Mouse (Mus musculus): ENCODE results near the gene Itga3. TPM values are rescaled to one million over a fixed set of nuclear protein-coding genes. Genes with fewer than 3 reads are reported as not detected.

The Itga3 gene
- polyA plus RNA-seq (2012; fragmentation: generic; extraction: Trizol): 51.1 TPM
- long read RNA-seq, experiment 1, full-length matches to known transcripts: 3 of 26 reads
- long read RNA-seq, experiment 1, partial matches to known transcripts: 8 of 26 reads
- long read RNA-seq, experiment 1, other reads (novel, unspliced or antisense): 15 of 26 reads
- long read RNA-seq, experiment 2, full-length matches to known transcripts: 185 of 265 reads
- long read RNA-seq, experiment 2, partial matches to known transcripts: 59 of 265 reads
- long read RNA-seq, experiment 2, other reads (novel, unspliced or antisense): 21 of 265 reads

GRCm38 (mm10) chr11:95076536-95077111 is at the start of gene Itga3:
Itga3 (minus strand) TSS chr11:95076801.
- Histone ChIP-seq H3K4me3 (ENCODE audit: insufficient read depth, poor library complexity, severe bottlenecking) (peak within 1 kb of the TSS; percentile 78), H3K27me3 (ENCODE audit: control insufficient read depth, insufficient read depth, insufficient read length) (no peaks in the 10 kb centered on the region), H3K36me3 (ENCODE audit: control insufficient read depth, insufficient read depth) (peaks cover 6% of the 10 kb centered on the region), H3ac (ENCODE audit: control insufficient read depth, insufficient read length, low read depth) (peak within 1 kb of the TSS; percentile 87), H3K79me2 (ENCODE audit: control insufficient read depth, insufficient read depth) (peaks cover 48% of the 10 kb centered on the region), H3K79me3 (ENCODE audit: low read depth) (peaks cover 31% of the 10 kb centered on the region)
- TF ChIP-seq CTCF (IDR thresholded peaks at IDR 0.05; ENCODE audit: control insufficient read depth, insufficient read depth, insufficient read length) (no peak), MYOD1 (IDR thresholded peaks at IDR 0.05; ENCODE audit: control insufficient read depth, insufficient read length, low read depth) (peak; percentile 32)

DNA sequence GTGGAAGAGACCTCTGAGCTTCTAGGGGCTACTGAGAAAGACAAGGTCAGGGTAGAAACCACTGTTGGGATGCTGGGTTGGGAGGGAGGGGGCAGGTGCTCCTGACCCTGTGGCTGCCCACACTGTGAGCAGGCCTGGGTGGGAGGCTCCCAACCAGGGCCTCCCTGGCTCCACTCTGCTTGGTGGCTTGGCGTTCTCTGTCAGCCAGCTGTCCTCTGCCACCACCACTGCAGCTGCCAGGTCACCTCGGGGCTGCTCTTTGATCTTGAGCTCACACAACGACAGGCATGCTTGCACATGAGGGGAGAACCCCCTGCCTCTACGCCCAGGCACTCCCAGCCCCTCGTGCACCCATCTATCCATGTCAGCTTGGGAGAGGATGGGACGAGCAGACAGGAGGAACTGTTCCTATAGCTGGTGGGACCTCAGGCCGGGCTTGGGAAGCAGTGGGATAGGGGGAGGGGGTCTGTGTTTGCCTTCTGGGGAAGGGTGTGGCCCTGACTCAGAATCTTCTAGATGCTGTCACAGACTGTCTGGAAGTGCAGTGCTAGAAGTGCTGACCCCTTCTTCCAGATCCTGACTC is 48.9 kb upstream of the Itga3 start:
- peak overlapping the region; percentile 12 for H3ac ChIP-seq (ENCODE audit: control insufficient read depth, insufficient read length, low read depth)
- TF ChIP-seq MYOD1 (IDR thresholded peaks at IDR 0.05; ENCODE audit: control insufficient read depth, insufficient read length, low read depth) (peak; percentile 58), CEBPB (IDR thresholded peaks at IDR 0.05; ENCODE audit: low read depth) (no peak)
- H3K27me3 ChIP-seq (ENCODE audit: control insufficient read depth, insufficient read depth, insufficient read length): no peaks in the 10 kb centered on the region
- peaks cover 36% of the 10 kb centered on the region for H3K36me3 ChIP-seq (ENCODE audit: control insufficient read depth, insufficient read depth)
- peaks cover 43% of the 10 kb centered on the region for H3K79me2 ChIP-seq (ENCODE audit: control insufficient read depth, insufficient read depth)
- H3K4me3 ChIP-seq (ENCODE audit: insufficient read depth, poor library complexity, severe bottlenecking): no peak overlapping the region
- H3K79me3 ChIP-seq (ENCODE audit: low read depth): peaks cover 27% of the 10 kb centered on the region

- Histone ChIP-seq H3K27me3 (ENCODE audit: control insufficient read depth, insufficient read depth, insufficient read length) (no peaks in the 10 kb centered on the region), H3K36me3 (ENCODE audit: control insufficient read depth, insufficient read depth) (peaks cover 36% of the 10 kb centered on the region), H3ac (ENCODE audit: control insufficient read depth, insufficient read length, low read depth) (peak overlapping the region; percentile 93), H3K4me3 (ENCODE audit: insufficient read depth, poor library complexity, severe bottlenecking) (peak overlapping the region; percentile 88), H3K79me3 (ENCODE audit: low read depth) (peaks cover 30% of the 10 kb centered on the region), H3K79me2 (ENCODE audit: control insufficient read depth, insufficient read depth) (peaks cover 53% of the 10 kb centered on the region)
- TF ChIP-seq CTCF (IDR thresholded peaks at IDR 0.05; ENCODE audit: control insufficient read depth, insufficient read depth, insufficient read length): no peak
- no peak for TF ChIP-seq MAX (IDR thresholded peaks at IDR 0.05)
- TF ChIP-seq MYOG (IDR thresholded peaks at IDR 0.05; ENCODE audit: control insufficient read depth, extremely low read depth, insufficient read length): no peak
- TF ChIP-seq CEBPB (IDR thresholded peaks at IDR 0.05; ENCODE audit: low read depth): no peak
- no peak for TF ChIP-seq USF1 (IDR thresholded peaks at IDR 0.05; ENCODE audit: low read depth)
- no peak for TF ChIP-seq MYOD1 (IDR thresholded peaks at IDR 0.05; ENCODE audit: control insufficient read depth, insufficient read length, low read depth)
- TF ChIP-seq FOSL1 (IDR thresholded peaks at IDR 0.05; ENCODE audit: insufficient read depth, low read length, poor library complexity, severe bottlenecking): no peak
These were observed 45.5 kb upstream of the Itga3 start for GRCm38 (mm10) chr11:95122100-95122489.

DNA sequence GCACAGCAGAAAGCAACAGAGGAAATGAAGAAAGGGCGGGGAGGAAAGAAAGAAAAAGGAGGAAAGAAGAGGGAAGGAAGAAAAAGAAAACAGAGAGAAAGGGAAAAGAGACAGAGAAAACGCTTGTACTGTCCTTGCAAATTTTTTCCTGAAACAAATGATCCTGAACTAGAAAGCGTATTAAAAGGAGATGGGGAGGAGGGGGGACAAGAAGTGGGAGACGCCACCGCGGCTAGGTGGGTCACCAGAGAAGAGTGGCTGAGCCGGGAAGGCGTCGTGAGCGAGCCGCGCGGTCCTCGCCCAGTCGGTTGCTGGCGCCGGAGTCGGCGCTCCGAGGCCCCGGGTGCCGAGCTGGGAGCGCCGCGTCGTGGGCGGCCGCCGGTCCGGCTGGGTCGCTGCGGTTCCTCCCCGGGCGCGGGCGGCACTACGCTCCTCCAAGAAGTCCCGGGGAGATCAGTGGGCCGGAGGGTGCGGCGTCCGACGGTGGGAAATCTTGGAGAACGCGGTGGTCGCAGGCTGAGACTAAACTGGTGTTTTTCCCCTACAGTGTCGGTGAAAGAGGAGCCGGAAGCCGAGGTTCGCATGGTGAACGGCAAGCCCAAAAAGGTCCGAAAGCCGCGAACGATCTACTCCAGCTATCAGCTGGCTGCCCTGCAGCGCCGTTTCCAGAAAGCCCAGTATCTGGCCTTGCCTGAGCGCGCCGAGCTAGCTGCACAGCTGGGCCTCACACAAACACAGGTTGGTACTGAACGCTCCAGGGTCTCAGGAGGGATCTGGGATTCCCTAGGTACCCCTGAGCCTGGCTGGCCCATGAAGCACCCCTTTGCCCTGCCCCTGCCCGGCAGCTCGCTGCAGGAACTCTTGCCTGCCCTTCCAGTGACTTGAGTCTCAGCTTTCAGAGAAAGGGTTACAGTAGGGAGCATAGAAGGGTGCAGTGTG is 44.8 kb upstream of the Itga3 start:
- peaks cover 30% of the 10 kb centered on the region for H3K79me3 ChIP-seq (ENCODE audit: low read depth)
- peak overlapping the region; percentile 88 for H3K4me3 ChIP-seq (ENCODE audit: insufficient read depth, poor library complexity, severe bottlenecking)
- TF ChIP-seq MYOD1 (IDR thresholded peaks at IDR 0.05; ENCODE audit: control insufficient read depth, insufficient read length, low read depth) (no peak), USF1 (IDR thresholded peaks at IDR 0.05; ENCODE audit: low read depth) (no peak)
- peak overlapping the region; percentile 93 for H3ac ChIP-seq (ENCODE audit: control insufficient read depth, insufficient read length, low read depth)
- H3K36me3 ChIP-seq (ENCODE audit: control insufficient read depth, insufficient read depth): peaks cover 36% of the 10 kb centered on the region
- H3K79me2 ChIP-seq (ENCODE audit: control insufficient read depth, insufficient read depth): peaks cover 53% of the 10 kb centered on the region
- H3K27me3 ChIP-seq (ENCODE audit: control insufficient read depth, insufficient read depth, insufficient read length): no peaks in the 10 kb centered on the region

GRCm38 (mm10) chr11:95120633-95121020 is 44.0 kb upstream of the Itga3 start:
- TF ChIP-seq MAX (IDR thresholded peaks at IDR 0.05) (no peak), MYOG (IDR thresholded peaks at IDR 0.05; ENCODE audit: control insufficient read depth, extremely low read depth, insufficient read length) (no peak), FOSL1 (IDR thresholded peaks at IDR 0.05; ENCODE audit: insufficient read depth, low read length, poor library complexity, severe bottlenecking) (no peak), CEBPB (IDR thresholded peaks at IDR 0.05; ENCODE audit: low read depth) (no peak), USF1 (IDR thresholded peaks at IDR 0.05; ENCODE audit: low read depth) (no peak), MYOD1 (IDR thresholded peaks at IDR 0.05; ENCODE audit: control insufficient read depth, insufficient read length, low read depth) (no peak)
- Histone ChIP-seq H3K36me3 (ENCODE audit: control insufficient read depth, insufficient read depth) (peaks cover 36% of the 10 kb centered on the region), H3K79me2 (ENCODE audit: control insufficient read depth, insufficient read depth) (peaks cover 53% of the 10 kb centered on the region), H3K79me3 (ENCODE audit: low read depth) (peaks cover 30% of the 10 kb centered on the region), H3K4me3 (ENCODE audit: insufficient read depth, poor library complexity, severe bottlenecking) (peak overlapping the region; percentile 88), H3K27me3 (ENCODE audit: control insufficient read depth, insufficient read depth, insufficient read length) (no peaks in the 10 kb centered on the region), H3ac (ENCODE audit: control insufficient read depth, insufficient read length, low read depth) (peak overlapping the region; percentile 93)
